Mouse (Mus musculus) ES-E14 (cell line): ENCODE data around the gene Kremen2.

Experiments
- HCFC1 ChIP-seq: IDR thresholded peaks from 2 replicates; pipeline ENCODE4 v1.6.1; 2012; ENCODE audit warnings: low read length, inconsistent platforms, borderline replicate concordance; ENCODE audit not compliant: insufficient read depth
- MAFK ChIP-seq: IDR thresholded peaks from 2 replicates; pipeline ENCODE4 v1.6.1; 2014; ENCODE audit warnings: mild to moderate bottlenecking, low read depth, low read length, inconsistent platforms; ENCODE audit not compliant: insufficient read depth

- TF ChIP-seq HCFC1 (no peak), MAFK (no peak)
Measured at GRCm38 (mm10) chr17:23770493-23770892, 24.9 kb upstream of the Kremen2 start.
